8 mouse cellular contexts compared by ENCODE assay signal in genomic region chr3:152981988-152982387, GRCm38 (mm10). TPM values are rescaled to one million over a fixed set of nuclear protein-coding genes. Genes with fewer than 3 reads are reported as not detected.
DNase-seq lines count a peak whose midpoint lies in the region; ATAC-seq and TF ChIP-seq lines count a peak whose summit lies in the region.

Gene St6galnac5 (minus strand): TSS chr3:152982246.

- H3K4me1 ChIP-seq in E14TG2a.4 (replicated peaks; ENCODE audit: low read depth, low read length): peaks cover 16% of the 10 kb centered on the region
- peaks cover 20% of the 10 kb centered on the region for H3K4me1 ChIP-seq in forebrain, embryonic 10.5 days
- H3K4me1 ChIP-seq in liver, postnatal 0 days (ENCODE audit: insufficient read depth): peaks cover 4% of the 10 kb centered on the region; the same call in 1 of the 2 replicates
- peaks cover 15% of the 10 kb centered on the region for H3K4me1 ChIP-seq in stomach, embryonic 15.5 days

- TF ChIP-seq EP300 in liver, postnatal 0 days (IDR thresholded peaks at IDR 0.05; ENCODE audit: low read depth): no peak

- H3K4me2 ChIP-seq in liver, postnatal 0 days (ENCODE audit: low read depth, low read length): peak within 1 kb of the TSS; percentile 38; the same call in 1 of the 2 replicates
- peak within 1 kb of the TSS; percentile 78 for H3K4me2 ChIP-seq in stomach, embryonic 15.5 days

- peaks cover 59% of the 10 kb centered on the region for H3K27me3 ChIP-seq in E14TG2a.4 (ENCODE audit: insufficient read depth, low read length)
- peaks cover 56% of the 10 kb centered on the region for H3K27me3 ChIP-seq in forebrain, embryonic 10.5 days (ENCODE audit: poor library complexity, severe bottlenecking)
- H3K27me3 ChIP-seq in liver, postnatal 0 days (ENCODE audit: insufficient read depth, low read length): peaks cover 42% of the 10 kb centered on the region
- peaks cover 31% of the 10 kb centered on the region for H3K27me3 ChIP-seq in stomach, embryonic 15.5 days (replicated peaks)

- TF ChIP-seq CTCF in gastrocnemius, adult 2 months (IDR thresholded peaks at IDR 0.05): no peak
- TF ChIP-seq CTCF in E14TG2a.4 (conservative IDR thresholded peaks at IDR 0.05; ENCODE audit: low read length): no peak
- TF ChIP-seq CTCF in layer of hippocampus, adult 2 months (conservative IDR thresholded peaks at IDR 0.05): peak; percentile 81
- peak; percentile 18; the same call in 1 of the 2 replicates for TF ChIP-seq CTCF in liver, postnatal 0 days (IDR thresholded peaks at IDR 0.05; ENCODE audit: low read depth)

- no peak for DNase-seq in gastrocnemius, adult 2 months
- no peak for DNase-seq in gastrocnemius, postnatal 36 days
- DNase-seq in forebrain, embryonic 10.5 days (ENCODE audit: extremely low spot score, low spot score): peak; percentile 56
- peak; percentile 65 to 75 for DNase-seq in layer of hippocampus, adult 2 months (ENCODE audit: low spot score in 2 of 2)
- no peak for DNase-seq in liver, postnatal 0 days

- no peak within 1 kb of the TSS for H3K27ac ChIP-seq in gastrocnemius, adult 2 months
- H3K27ac ChIP-seq in forebrain, embryonic 10.5 days: peak within 1 kb of the TSS; percentile 70; the same call in 1 of the 2 replicates
- peak within 1 kb of the TSS; percentile 97 for H3K27ac ChIP-seq in layer of hippocampus, adult 2 months
- H3K27ac ChIP-seq in liver, postnatal 0 days (ENCODE audit: low read depth): no peak within 1 kb of the TSS
- no peak within 1 kb of the TSS for H3K27ac ChIP-seq in stomach, embryonic 15.5 days

- ATAC-seq in liver, postnatal 0 days: no peak
- no peak for ATAC-seq in stomach, embryonic 15.5 days (ENCODE audit: insufficient read depth, low FRiP score, low read depth)
- ATAC-seq in activated CD4-positive, CD25-positive, alpha-beta regulatory T cell, adult 4 months: no peak

- no peaks in the 10 kb centered on the region for H3K9me3 ChIP-seq in E14TG2a.4 (ENCODE audit: low read length)
- no peaks in the 10 kb centered on the region for H3K9me3 ChIP-seq in forebrain, embryonic 10.5 days
- H3K9me3 ChIP-seq in liver, postnatal 0 days (ENCODE audit: low read length): no peaks in the 10 kb centered on the region
- no peaks in the 10 kb centered on the region for H3K9me3 ChIP-seq in stomach, embryonic 15.5 days

- under 1% methylated on average over 17 of the region's 17 CpGs for WGBS in forebrain, embryonic 10.5 days
- 1% methylated on average over 17 of the region's 17 CpGs for WGBS in liver, postnatal 0 days (ENCODE audit: insufficient replicate concordance)
- 1% methylated on average over 17 of the region's 17 CpGs for WGBS in stomach, embryonic 15.5 days

- intact Hi-C loops in gastrocnemius, adult 2 months (cut with DNase I): no loop called here
- intact Hi-C loops in gastrocnemius, postnatal 36 days (cut with DNase I): no loop called here

- peak within 1 kb of the TSS; percentile 44 for H3K4me3 ChIP-seq in gastrocnemius, adult 2 months
- H3K4me3 ChIP-seq in E14TG2a.4 (replicated peaks; ENCODE audit: low read length): peak within 1 kb of the TSS; percentile 76
- H3K4me3 ChIP-seq in forebrain, embryonic 10.5 days: peak within 1 kb of the TSS; percentile 59
- H3K4me3 ChIP-seq in layer of hippocampus, adult 2 months: peak within 1 kb of the TSS; percentile 69
- peak within 1 kb of the TSS; percentile 1; the same call in 1 of the 2 replicates for H3K4me3 ChIP-seq in liver, postnatal 0 days (ENCODE audit: low read depth, low read length)
- H3K4me3 ChIP-seq in stomach, embryonic 15.5 days (replicated peaks): peak within 1 kb of the TSS; percentile 40

- H3K36me3 ChIP-seq in E14TG2a.4 (ENCODE audit: insufficient read depth, low read length): no peaks in the 10 kb centered on the region
- H3K36me3 ChIP-seq in forebrain, embryonic 10.5 days (replicated peaks): no peaks in the 10 kb centered on the region
- H3K36me3 ChIP-seq in liver, postnatal 0 days (replicated peaks; ENCODE audit: insufficient read depth, low read length): no peaks in the 10 kb centered on the region
- H3K36me3 ChIP-seq in stomach, embryonic 15.5 days: no peaks in the 10 kb centered on the region

- no peak within 1 kb of the TSS for H3K9ac ChIP-seq in liver, postnatal 0 days (replicated peaks)
- H3K9ac ChIP-seq in stomach, embryonic 15.5 days: no peak within 1 kb of the TSS

RNA-seq across cellular contexts. Expression of gene St6galnac5, which starts in this region (rescaled TPM):
- total RNA-seq in gastrocnemius, adult 2 months (2021): under 1 TPM; 0.17 to 0.33 TPM
- total RNA-seq in gastrocnemius, postnatal 36 days (2021): under 1 TPM; 0.05 to 0.12 TPM
- 0.68 and 1.1 TPM in 2 replicates for polyA plus RNA-seq in forebrain, embryonic 10.5 days (2016; fragmentation: Nextera tagmentation; extraction: Ambion mirVana)
- total RNA-seq in layer of hippocampus, adult 2 months (2021): 100 to 1,000 TPM; 125 to 133 TPM
- polyA plus RNA-seq in liver, postnatal 0 days (2015; fragmentation: Nextera tagmentation; extraction: Ambion mirVana): 0.02 TPM in 1 of 2 replicates, not detected in the other
- 1.3 and 1.7 TPM in 2 replicates for polyA plus RNA-seq in stomach, embryonic 15.5 days (2015; fragmentation: Nextera tagmentation; extraction: Ambion mirVana)
- under 1 TPM in 1 of 2 experiments, not detected in 1; 0.40 TPM for polyA plus RNA-seq in activated CD4-positive, CD25-positive, alpha-beta regulatory T cell, adult 4 months (2017; shearing (Covaris generic))

Comparison
In these comparisons a context has a peak if more than half of its experiments do, and no peak if none do; other contexts are left out.
1. RNA of gene St6galnac5 (total RNA-seq): 125 to 133 TPM in layer of hippocampus, adult 2 months; 0.17 to 0.33 TPM in gastrocnemius, adult 2 months and 0.05 to 0.12 TPM in gastrocnemius, postnatal 36 days; every median in the first group is over 10 times any median in the second.
2. DNase-seq: peak in forebrain, embryonic 10.5 days (single experiment) and layer of hippocampus, adult 2 months (2 of 2); none in gastrocnemius, adult 2 months (single experiment), gastrocnemius, postnatal 36 days (0 of 2) and liver, postnatal 0 days (single experiment).
3. H3K27ac ChIP-seq: peak in forebrain, embryonic 10.5 days (single experiment) and layer of hippocampus, adult 2 months (single experiment); none in gastrocnemius, adult 2 months (single experiment), liver, postnatal 0 days (single experiment) and stomach, embryonic 15.5 days (single experiment).
4. H3K4me3 ChIP-seq: peak in every context shown above with its lines; median percentile 76 in E14TG2a.4; 69 in layer of hippocampus, adult 2 months; 59 in forebrain, embryonic 10.5 days; 44 in gastrocnemius, adult 2 months; 40 in stomach, embryonic 15.5 days; 1 in liver, postnatal 0 days.
5. CTCF ChIP-seq: peak in layer of hippocampus, adult 2 months (single experiment) and liver, postnatal 0 days (single experiment); none in gastrocnemius, adult 2 months (single experiment) and E14TG2a.4 (single experiment).